Mouse (Mus musculus): ENCODE results near the gene Msrb1.
A peak's percentile ranks its signal among the peaks of the same experiment; 100 is the strongest.

Msrb1 gene

GRCm38 (mm10) chr17:24743896-24744295 lies 7.5 kb downstream of the Msrb1 start:
- Histone ChIP-seq H3K4me1 (replicated peaks; ENCODE audit: low read depth, low read length) (peaks cover 42% of the 10 kb centered on the region), H3K9me3 (ENCODE audit: low read length) (no peaks in the 10 kb centered on the region), H3K36me3 (ENCODE audit: insufficient read depth, low read length) (peaks cover 26% of the 10 kb centered on the region), H3K27me3 (ENCODE audit: insufficient read depth, low read length) (no peaks in the 10 kb centered on the region), H3K4me3 (replicated peaks; ENCODE audit: low read length) (no peak overlapping the region)
- TF ChIP-seq NANOG (IDR thresholded peaks at IDR 0.05; ENCODE audit: borderline replicate concordance, low read length) (no peak), CTCF (conservative IDR thresholded peaks at IDR 0.05; ENCODE audit: low read length) (no peak), POU5F1 (IDR thresholded peaks at IDR 0.05; ENCODE audit: borderline replicate concordance, low read length) (no peak)

- H3K27me3 ChIP-seq (ENCODE audit: insufficient read depth, low read length), result no peaks in the 10 kb centered on the region
- peaks cover 26% of the 10 kb centered on the region for H3K36me3 ChIP-seq (ENCODE audit: insufficient read depth, low read length)
- no peak overlapping the region for H3K4me3 ChIP-seq (replicated peaks; ENCODE audit: low read length)
- TF ChIP-seq POU5F1 (IDR thresholded peaks at IDR 0.05; ENCODE audit: borderline replicate concordance, low read length), result no peak
- no peak for TF ChIP-seq NANOG (IDR thresholded peaks at IDR 0.05; ENCODE audit: borderline replicate concordance, low read length)
- TF ChIP-seq CTCF (conservative IDR thresholded peaks at IDR 0.05; ENCODE audit: low read length), result no peak
- H3K4me1 ChIP-seq (replicated peaks; ENCODE audit: low read depth, low read length), result peaks cover 39% of the 10 kb centered on the region
- no peaks in the 10 kb centered on the region for H3K9me3 ChIP-seq (ENCODE audit: low read length)
These were observed 7.9 kb downstream of the Msrb1 start for GRCm38 (mm10) chr17:24744381-24744780.

- H3K36me3 ChIP-seq (ENCODE audit: insufficient read depth, low read length), result peaks cover 19% of the 10 kb centered on the region
- peaks cover 11% of the 10 kb centered on the region for H3K27me3 ChIP-seq (ENCODE audit: insufficient read depth, low read length)
- TF ChIP-seq CTCF (conservative IDR thresholded peaks at IDR 0.05; ENCODE audit: low read length) (peak; percentile 74), POU5F1 (IDR thresholded peaks at IDR 0.05; ENCODE audit: borderline replicate concordance, low read length) (no peak)
- H3K9me3 ChIP-seq (ENCODE audit: low read length), result no peaks in the 10 kb centered on the region
- H3K4me3 ChIP-seq (replicated peaks; ENCODE audit: low read length), result no peak overlapping the region
- H3K4me1 ChIP-seq (replicated peaks; ENCODE audit: low read depth, low read length), result peaks cover 30% of the 10 kb centered on the region
These were observed 9.4 kb downstream of the Msrb1 start for GRCm38 (mm10) chr17:24745526-24746497.

GRCm38 (mm10) chr17:24746986-24747385 lies 10.5 kb downstream of the Msrb1 start:
- peaks cover 22% of the 10 kb centered on the region for H3K27me3 ChIP-seq (ENCODE audit: insufficient read depth, low read length)
- H3K36me3 ChIP-seq (ENCODE audit: insufficient read depth, low read length), result peaks cover 8% of the 10 kb centered on the region
- no peaks in the 10 kb centered on the region for H3K9me3 ChIP-seq (ENCODE audit: low read length)
- H3K4me3 ChIP-seq (replicated peaks; ENCODE audit: low read length), result 0 out of 2 replicates have a peak overlapping the region, but pooled peaks have one; percentile 17
- H3K4me1 ChIP-seq (replicated peaks; ENCODE audit: low read depth, low read length), result peaks cover 41% of the 10 kb centered on the region
- TF ChIP-seq POU5F1 (IDR thresholded peaks at IDR 0.05; ENCODE audit: borderline replicate concordance, low read length) (no peak), NANOG (IDR thresholded peaks at IDR 0.05; ENCODE audit: borderline replicate concordance, low read length) (no peak), CTCF (conservative IDR thresholded peaks at IDR 0.05; ENCODE audit: low read length) (no peak)

- Histone ChIP-seq H3K4me3 (replicated peaks; ENCODE audit: low read length) (no peak overlapping the region), H3K27me3 (ENCODE audit: insufficient read depth, low read length) (peaks cover 59% of the 10 kb centered on the region), H3K4me1 (replicated peaks; ENCODE audit: low read depth, low read length) (peaks cover 60% of the 10 kb centered on the region), H3K36me3 (ENCODE audit: insufficient read depth, low read length) (no peaks in the 10 kb centered on the region), H3K9me3 (ENCODE audit: low read length) (no peaks in the 10 kb centered on the region)
- no peak for TF ChIP-seq NANOG (IDR thresholded peaks at IDR 0.05; ENCODE audit: borderline replicate concordance, low read length)
- no peak for TF ChIP-seq CTCF (conservative IDR thresholded peaks at IDR 0.05; ENCODE audit: low read length)
- no peak for TF ChIP-seq POU5F1 (IDR thresholded peaks at IDR 0.05; ENCODE audit: borderline replicate concordance, low read length)
These were observed 15.1 kb downstream of the Msrb1 start for GRCm38 (mm10) chr17:24751528-24751927.

GRCm38 (mm10) chr17:24752415-24753394 lies 16.3 kb downstream of the Msrb1 start, which contains the start of gene Hs3st6:
Gene Hs3st6 (plus strand): TSS chr17:24752988.
- H3K4me3 ChIP-seq (replicated peaks; ENCODE audit: low read length), result peak within 1 kb of the TSS; percentile 85
- H3K4me1 ChIP-seq (replicated peaks; ENCODE audit: low read depth, low read length), result peaks cover 56% of the 10 kb centered on the region
- TF ChIP-seq POU5F1 (IDR thresholded peaks at IDR 0.05; ENCODE audit: borderline replicate concordance, low read length) (no peak), CTCF (conservative IDR thresholded peaks at IDR 0.05; ENCODE audit: low read length) (no peak), NANOG (IDR thresholded peaks at IDR 0.05; ENCODE audit: borderline replicate concordance, low read length) (no peak)
- H3K36me3 ChIP-seq (ENCODE audit: insufficient read depth, low read length), result no peaks in the 10 kb centered on the region
- H3K27me3 ChIP-seq (ENCODE audit: insufficient read depth, low read length), result peaks cover 59% of the 10 kb centered on the region
- no peaks in the 10 kb centered on the region for H3K9me3 ChIP-seq (ENCODE audit: low read length)

GRCm38 (mm10) chr17:24757394-24757793 lies 21.0 kb downstream of the Msrb1 start:
- Histone ChIP-seq H3K27me3 (ENCODE audit: insufficient read depth, low read length) (peaks cover 39% of the 10 kb centered on the region), H3K36me3 (ENCODE audit: insufficient read depth, low read length) (no peaks in the 10 kb centered on the region)
- no peak for TF ChIP-seq NANOG (IDR thresholded peaks at IDR 0.05; ENCODE audit: borderline replicate concordance, low read length)

GRCm38 (mm10) chr17:24761121-24761520 lies 24.7 kb downstream of the Msrb1 start:
- TF ChIP-seq CTCF (conservative IDR thresholded peaks at IDR 0.05; ENCODE audit: low read length), result 0 out of 2 replicates have a peak, but pooled peaks have one; percentile 3
- no peak for TF ChIP-seq POU5F1 (IDR thresholded peaks at IDR 0.05; ENCODE audit: borderline replicate concordance, low read length)
- TF ChIP-seq NANOG (IDR thresholded peaks at IDR 0.05; ENCODE audit: borderline replicate concordance, low read length), result no peak
- no peaks in the 10 kb centered on the region for H3K9me3 ChIP-seq (ENCODE audit: low read length)

More at GRCm38 (mm10) chr17:24757394-24757793, 21.0 kb downstream of the Msrb1 start:
- no peaks in the 10 kb centered on the region for H3K9me3 ChIP-seq (ENCODE audit: low read length)
- peaks cover 66% of the 10 kb centered on the region for H3K4me1 ChIP-seq (replicated peaks; ENCODE audit: low read depth, low read length)
- peak overlapping the region; percentile 63 for H3K4me3 ChIP-seq (replicated peaks; ENCODE audit: low read length)

More at GRCm38 (mm10) chr17:24761121-24761520, 24.7 kb downstream of the Msrb1 start:
- Histone ChIP-seq H3K27me3 (ENCODE audit: insufficient read depth, low read length) (peaks cover 13% of the 10 kb centered on the region), H3K4me1 (replicated peaks; ENCODE audit: low read depth, low read length) (peaks cover 47% of the 10 kb centered on the region), H3K4me3 (replicated peaks; ENCODE audit: low read length) (peak overlapping the region; percentile 56; the same call in 1 of the 2 replicates), H3K36me3 (ENCODE audit: insufficient read depth, low read length) (no peaks in the 10 kb centered on the region)
